Mouse (Mus musculus): ENCODE measurements at regions not wholly inside any gene's neighbourhood (a gene's known extent, or its start where the extent isn't known, plus 50 kb on each side); places are given as distances from the start of the nearest gene placed in this dataset.
A peak's percentile ranks its signal among the peaks of the same experiment; 100 is the strongest.

- intact Hi-C loops (cut with DNase I) = no loop called here
- DNase-seq = no peak
- Histone ChIP-seq H3K36me3 (ENCODE audit: control insufficient read depth, insufficient read depth, low read length) (no peaks in the 10 kb centered on the region), H3K79me2 (replicated peaks; ENCODE audit: control insufficient read depth, insufficient read depth, low read length) (no peaks in the 10 kb centered on the region), H3K4me1 (ENCODE audit: control insufficient read depth, insufficient read depth, low read length) (no peaks in the 10 kb centered on the region), H3K27ac (no peak overlapping the region), H3K27me3 (ENCODE audit: control insufficient read depth, insufficient read depth, low read length) (no peaks in the 10 kb centered on the region), H3K4me3 (no peak overlapping the region), H3K9ac (ENCODE audit: low read depth, low read length) (no peak overlapping the region)
- WGBS = 98% methylated on average over 2 of the region's 2 CpGs
- TF ChIP-seq POLR2A (IDR thresholded peaks at IDR 0.05; ENCODE audit: insufficient read depth, low read depth, low read length) (no peak), CTCF (IDR thresholded peaks at IDR 0.05) (no peak), EP300 (IDR thresholded peaks at IDR 0.05; ENCODE audit: insufficient read depth, low read depth, low read length) (no peak)
Measured at GRCm38 (mm10) chr3:149761245-149761644, 770.9 kb upstream of the Adgrl2 start.

- TF ChIP-seq EP300 (IDR thresholded peaks at IDR 0.05; ENCODE audit: insufficient read depth, low read depth, low read length) = no peak
- no peak for TF ChIP-seq CTCF (IDR thresholded peaks at IDR 0.05)
- Histone ChIP-seq H3K36me3 (ENCODE audit: control insufficient read depth, insufficient read depth, low read length) (no peaks in the 10 kb centered on the region), H3K27ac (no peak overlapping the region), H3K79me2 (replicated peaks; ENCODE audit: control insufficient read depth, insufficient read depth, low read length) (no peaks in the 10 kb centered on the region), H3K4me1 (ENCODE audit: control insufficient read depth, insufficient read depth, low read length) (no peaks in the 10 kb centered on the region), H3K4me3 (no peak overlapping the region), H3K27me3 (ENCODE audit: control insufficient read depth, insufficient read depth, low read length) (no peaks in the 10 kb centered on the region), H3K9ac (ENCODE audit: low read depth, low read length) (no peak overlapping the region)
- DNase-seq = no peak
- intact Hi-C loops (cut with DNase I) = no loop called here
- WGBS = 53% methylated on average over 6 of the region's 6 CpGs
Measured at GRCm38 (mm10) chr3:149757910-149758592, 767.7 kb upstream of the Adgrl2 start.

- Histone ChIP-seq H3K4me3 (no peak overlapping the region), H3K36me3 (ENCODE audit: control insufficient read depth, insufficient read depth, low read length) (no peaks in the 10 kb centered on the region), H3K27ac (no peak overlapping the region), H3K9ac (ENCODE audit: low read depth, low read length) (no peak overlapping the region), H3K4me1 (ENCODE audit: control insufficient read depth, insufficient read depth, low read length) (no peaks in the 10 kb centered on the region), H3K27me3 (ENCODE audit: control insufficient read depth, insufficient read depth, low read length) (no peaks in the 10 kb centered on the region), H3K79me2 (replicated peaks; ENCODE audit: control insufficient read depth, insufficient read depth, low read length) (no peaks in the 10 kb centered on the region)
- intact Hi-C loops (cut with DNase I) = no loop called here
- WGBS = 72% methylated on average over 3 of the region's 3 CpGs
- no peak for DNase-seq
- TF ChIP-seq EP300 (IDR thresholded peaks at IDR 0.05; ENCODE audit: insufficient read depth, low read depth, low read length) (no peak), CTCF (IDR thresholded peaks at IDR 0.05) (no peak), POLR2A (IDR thresholded peaks at IDR 0.05; ENCODE audit: insufficient read depth, low read depth, low read length) (no peak)
Measured at GRCm38 (mm10) chr3:149736069-149736468, 745.7 kb upstream of the Adgrl2 start.

GRCm38 (mm10) chr3:149726212-149726611 lies 735.9 kb upstream of the Adgrl2 start:
- intact Hi-C loops (cut with DNase I) = no loop called here
- H3K27me3 ChIP-seq (ENCODE audit: control insufficient read depth, insufficient read depth, low read length) = no peaks in the 10 kb centered on the region
- H3K4me3 ChIP-seq = no peak overlapping the region
- no peaks in the 10 kb centered on the region for H3K79me2 ChIP-seq (replicated peaks; ENCODE audit: control insufficient read depth, insufficient read depth, low read length)
- H3K4me1 ChIP-seq (ENCODE audit: control insufficient read depth, insufficient read depth, low read length) = no peaks in the 10 kb centered on the region; the same call in 1 of the 2 replicates
- no peaks in the 10 kb centered on the region for H3K36me3 ChIP-seq (ENCODE audit: control insufficient read depth, insufficient read depth, low read length)
- H3K9ac ChIP-seq (ENCODE audit: low read depth, low read length) = no peak overlapping the region
- 33% methylated on average over 4 of the region's 4 CpGs for WGBS
- peak in 1 of 2 experiments; percentile 11 for DNase-seq
- TF ChIP-seq EP300 (IDR thresholded peaks at IDR 0.05; ENCODE audit: insufficient read depth, low read depth, low read length) = no peak
- TF ChIP-seq CTCF (IDR thresholded peaks at IDR 0.05) = no peak
- TF ChIP-seq POLR2A (IDR thresholded peaks at IDR 0.05; ENCODE audit: insufficient read depth, low read depth, low read length) = no peak
- H3K27ac ChIP-seq = peak overlapping the region; percentile 26; the same call in 1 of the 2 replicates

DNA sequence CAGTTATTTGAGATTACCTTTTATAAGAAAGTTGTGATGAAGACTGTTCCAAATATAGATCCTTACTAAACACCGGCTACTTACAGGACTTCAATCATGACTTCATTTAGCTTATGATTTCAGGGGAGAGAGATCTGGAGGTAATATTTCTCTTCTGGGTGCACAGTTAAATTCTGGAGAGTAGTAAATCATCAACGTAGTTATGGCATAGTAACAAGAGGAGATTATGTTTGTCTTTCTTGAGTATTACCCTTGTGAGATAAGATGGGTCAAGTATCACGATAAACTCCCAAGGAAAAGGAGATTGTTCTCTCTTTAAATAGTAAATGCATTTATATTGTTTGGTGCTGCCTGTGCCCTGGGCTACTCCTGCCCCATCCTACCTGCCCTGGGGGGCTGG lies 734.5 kb upstream of the Adgrl2 start:
- no peak for TF ChIP-seq POLR2A (IDR thresholded peaks at IDR 0.05; ENCODE audit: insufficient read depth, low read depth, low read length)
- no peak for TF ChIP-seq EP300 (IDR thresholded peaks at IDR 0.05; ENCODE audit: insufficient read depth, low read depth, low read length)
- no peak for TF ChIP-seq CTCF (IDR thresholded peaks at IDR 0.05)
- Histone ChIP-seq H3K9ac (ENCODE audit: low read depth, low read length) (no peak overlapping the region), H3K4me1 (ENCODE audit: control insufficient read depth, insufficient read depth, low read length) (no peaks in the 10 kb centered on the region; the same call in 1 of the 2 replicates), H3K36me3 (ENCODE audit: control insufficient read depth, insufficient read depth, low read length) (no peaks in the 10 kb centered on the region), H3K27me3 (ENCODE audit: control insufficient read depth, insufficient read depth, low read length) (no peaks in the 10 kb centered on the region), H3K79me2 (replicated peaks; ENCODE audit: control insufficient read depth, insufficient read depth, low read length) (no peaks in the 10 kb centered on the region), H3K4me3 (no peak overlapping the region), H3K27ac (no peak overlapping the region)
- WGBS = 55% methylated on average over 3 of the region's 3 CpGs
- intact Hi-C loops (cut with DNase I) = loop anchor here (2.0 kb wide), 1 partner anchor 216 kb away; no protein-coding TSS in a partner anchor
- DNase-seq = no peak

DNA sequence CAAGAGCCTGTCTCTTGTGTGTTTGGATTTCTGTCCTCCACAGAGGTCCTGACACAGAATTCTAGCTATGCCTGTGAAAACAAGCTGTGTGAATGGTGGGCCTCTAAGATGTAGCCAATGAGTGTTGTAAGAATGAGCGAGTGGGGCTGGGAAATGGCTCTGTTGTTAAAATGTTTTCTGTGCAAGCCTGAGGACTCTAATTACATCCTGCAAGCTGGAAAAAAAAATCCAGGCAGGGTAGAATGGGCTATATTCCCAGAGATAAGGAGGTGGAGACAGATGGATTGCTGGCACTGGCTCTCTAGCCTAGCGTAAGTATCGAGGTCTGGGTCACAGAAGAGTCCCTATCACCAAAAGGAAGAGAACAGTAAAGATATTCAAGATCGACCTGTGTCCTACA lies 731.5 kb upstream of the Adgrl2 start:
- intact Hi-C loops (cut with DNase I) = no loop called here
- 21% methylated on average over 4 of the region's 4 CpGs for WGBS
- Histone ChIP-seq H3K4me1 (ENCODE audit: control insufficient read depth, insufficient read depth, low read length) (no peaks in the 10 kb centered on the region; the same call in 1 of the 2 replicates), H3K4me3 (no peak overlapping the region), H3K9ac (ENCODE audit: low read depth, low read length) (no peak overlapping the region), H3K36me3 (ENCODE audit: control insufficient read depth, insufficient read depth, low read length) (no peaks in the 10 kb centered on the region), H3K79me2 (replicated peaks; ENCODE audit: control insufficient read depth, insufficient read depth, low read length) (no peaks in the 10 kb centered on the region), H3K27ac (peak overlapping the region; percentile 6; the same call in 1 of the 2 replicates), H3K27me3 (ENCODE audit: control insufficient read depth, insufficient read depth, low read length) (no peaks in the 10 kb centered on the region)
- TF ChIP-seq CTCF (IDR thresholded peaks at IDR 0.05) (no peak), POLR2A (IDR thresholded peaks at IDR 0.05; ENCODE audit: insufficient read depth, low read depth, low read length) (no peak), EP300 (IDR thresholded peaks at IDR 0.05; ENCODE audit: insufficient read depth, low read depth, low read length) (no peak)
- DNase-seq = peak; percentile 16 to 27
